Mouse (Mus musculus): ENCODE measurements around the gene Usp13.

Gene Usp13

DNA sequence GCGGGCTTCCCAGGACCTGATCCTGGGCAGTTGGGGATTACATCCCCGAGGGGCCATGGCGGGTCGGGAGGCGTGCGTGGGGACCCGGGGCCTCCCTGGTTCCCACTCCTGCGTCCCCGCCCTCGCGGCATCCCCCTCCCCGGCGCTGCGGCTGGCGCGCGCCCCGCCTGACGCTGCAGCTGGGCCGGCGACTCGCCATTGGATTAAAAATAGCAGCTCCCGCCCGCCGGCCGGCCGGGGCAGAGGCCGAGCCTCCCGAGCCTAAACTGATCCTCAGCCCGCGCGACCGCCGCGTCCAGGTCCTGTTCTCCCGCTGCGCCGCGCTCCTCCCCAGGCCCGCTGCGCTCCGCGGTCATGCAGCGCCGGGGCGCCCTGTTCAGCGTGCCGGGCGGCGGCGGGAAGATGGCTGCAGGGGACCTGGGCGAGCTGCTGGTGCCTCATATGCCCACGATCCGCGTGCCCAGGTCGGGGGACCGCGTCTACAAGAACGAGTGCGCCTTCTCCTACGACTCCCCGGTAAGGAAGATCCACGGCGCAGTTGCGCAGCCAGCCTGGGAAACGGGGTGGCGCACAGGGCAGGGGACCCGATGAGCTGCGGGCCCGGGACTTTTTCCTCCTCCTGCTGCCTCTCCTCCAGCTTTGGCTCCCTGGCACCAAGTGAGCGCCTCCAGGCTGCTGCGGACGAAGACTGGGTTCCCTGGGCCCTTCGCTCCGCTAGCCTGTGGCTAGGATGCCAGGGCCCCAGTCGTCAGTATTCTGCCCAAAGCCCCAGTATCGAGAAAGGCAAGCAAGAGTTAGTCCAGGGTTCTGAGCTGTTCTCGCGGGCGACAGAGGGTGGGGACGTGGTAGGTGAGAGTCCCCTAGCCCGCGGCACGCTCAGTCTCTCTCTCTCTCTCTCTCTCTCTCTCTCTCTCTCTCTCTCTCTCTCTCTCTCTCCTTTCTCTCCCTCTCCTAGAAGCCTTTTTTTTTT, at the start of gene Usp13:
Gene Usp13, plus strand, starts transcription at position 190 of the 970 bp plus-strand sequence.
- no peak for DNase-seq (ENCODE audit: low read depth, low spot score)

DNA sequence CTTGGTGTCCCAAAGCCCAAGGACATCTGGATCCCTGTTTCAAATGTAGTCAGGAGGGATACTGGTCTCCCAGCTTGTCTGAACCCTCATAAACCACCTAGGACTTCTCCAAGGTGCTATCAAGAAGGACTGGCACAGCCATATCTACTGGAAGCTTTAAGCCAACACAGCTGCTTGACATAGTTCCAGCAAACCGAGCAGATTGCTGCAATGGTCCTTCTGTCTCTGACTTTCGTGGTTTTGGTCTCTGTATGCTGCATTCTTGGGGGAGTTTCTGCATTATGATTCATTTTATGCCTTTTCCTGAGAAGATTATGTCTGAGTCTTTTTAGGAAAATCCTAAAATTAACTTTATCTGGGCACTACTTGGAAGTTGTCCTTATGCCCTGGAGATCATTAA, 46.6 kb upstream of the Usp13 start:
- no peak for DNase-seq (ENCODE audit: low read depth, low spot score)

DNA sequence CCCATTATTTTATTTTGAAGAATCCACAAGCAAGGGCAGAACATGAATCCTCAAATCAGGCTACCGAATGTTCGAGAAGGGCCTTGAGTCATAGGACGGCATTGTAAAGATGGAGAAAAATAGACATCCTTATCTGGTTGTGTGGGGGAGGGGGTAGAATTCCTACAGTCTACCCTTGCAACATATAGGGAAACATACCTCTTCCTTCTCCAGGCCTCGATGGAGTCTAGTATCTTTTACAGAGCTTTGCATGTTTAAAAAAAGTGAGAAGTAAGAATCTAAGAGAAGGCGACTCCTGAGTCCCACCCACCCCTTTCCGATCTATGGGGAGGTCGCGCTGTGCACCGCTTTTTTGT, 367 bp upstream of the Usp13 start:
- no peak for DNase-seq (ENCODE audit: low read depth, low spot score)

DNA sequence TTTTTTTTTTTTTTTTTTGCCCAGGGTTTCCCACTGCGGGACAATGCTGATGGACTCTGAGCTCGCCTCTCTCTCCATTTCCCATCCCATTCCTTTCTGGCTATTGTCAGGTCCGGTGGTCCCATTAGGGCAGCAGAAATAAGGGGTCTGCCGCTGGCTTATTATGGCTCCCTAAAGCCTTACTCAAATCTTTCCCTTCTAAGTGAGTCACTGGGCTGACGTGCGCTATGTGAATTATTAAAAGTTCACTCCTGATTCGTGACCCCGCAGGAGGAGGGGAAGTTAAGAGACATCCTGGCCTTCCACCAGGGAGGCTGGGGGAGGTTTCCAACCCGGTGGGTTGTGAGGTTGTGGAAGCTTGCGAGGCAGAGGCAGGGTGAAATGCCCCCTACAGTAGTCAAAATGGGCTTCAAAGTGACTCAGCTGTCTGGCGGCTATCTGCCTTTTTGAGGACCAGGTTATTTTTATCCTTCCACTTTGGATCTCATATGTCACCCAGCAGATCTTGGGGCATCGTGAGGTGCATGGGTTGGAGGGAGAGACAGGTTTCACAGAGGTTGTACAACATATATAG, 1.1 kb downstream of the Usp13 start:
- DNase-seq (ENCODE audit: low read depth, low spot score), result no peak

DNA sequence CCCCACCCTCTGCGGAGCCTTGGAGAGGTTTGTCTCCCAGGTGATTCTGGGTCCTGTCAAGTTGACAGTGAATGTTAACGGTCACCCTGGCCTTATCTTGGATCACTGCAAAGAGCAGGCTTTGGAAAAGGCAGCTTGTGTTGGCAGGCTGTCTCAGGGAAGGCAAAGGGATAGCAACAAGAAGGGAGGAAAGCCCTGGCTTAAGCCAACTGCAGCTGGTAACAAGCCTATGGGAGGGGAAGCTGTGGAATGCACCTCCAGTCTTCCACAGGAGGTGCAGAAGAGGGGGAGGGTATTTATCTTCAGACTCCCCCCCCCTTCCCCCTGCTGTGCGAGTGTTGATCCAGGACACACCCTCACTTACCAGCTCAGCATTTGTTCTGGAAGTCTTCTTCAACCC, 5.3 kb downstream of the Usp13 start:
- DNase-seq (ENCODE audit: low read depth, low spot score), result no peak

DNA sequence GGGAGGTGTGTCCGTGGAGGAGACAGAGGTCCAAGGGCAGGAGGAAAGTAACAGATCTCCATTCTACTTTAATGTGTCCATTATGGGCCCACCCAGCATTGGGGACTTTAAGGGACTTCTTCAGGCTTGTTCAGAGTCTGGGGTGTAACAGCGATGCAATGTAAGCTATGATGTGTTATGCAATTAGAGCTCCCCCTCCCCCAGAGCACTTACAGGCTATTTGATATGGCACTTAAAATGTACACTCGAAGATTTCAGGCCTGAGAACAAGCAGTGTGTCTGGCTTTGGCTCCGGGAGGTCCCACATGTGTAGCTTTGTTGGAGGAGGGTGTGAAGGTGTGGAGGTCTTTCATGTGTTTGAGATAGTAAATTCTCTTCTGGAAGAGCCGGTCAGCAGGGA, 7.6 kb downstream of the Usp13 start:
- DNase-seq (ENCODE audit: low read depth, low spot score), result no peak

DNA sequence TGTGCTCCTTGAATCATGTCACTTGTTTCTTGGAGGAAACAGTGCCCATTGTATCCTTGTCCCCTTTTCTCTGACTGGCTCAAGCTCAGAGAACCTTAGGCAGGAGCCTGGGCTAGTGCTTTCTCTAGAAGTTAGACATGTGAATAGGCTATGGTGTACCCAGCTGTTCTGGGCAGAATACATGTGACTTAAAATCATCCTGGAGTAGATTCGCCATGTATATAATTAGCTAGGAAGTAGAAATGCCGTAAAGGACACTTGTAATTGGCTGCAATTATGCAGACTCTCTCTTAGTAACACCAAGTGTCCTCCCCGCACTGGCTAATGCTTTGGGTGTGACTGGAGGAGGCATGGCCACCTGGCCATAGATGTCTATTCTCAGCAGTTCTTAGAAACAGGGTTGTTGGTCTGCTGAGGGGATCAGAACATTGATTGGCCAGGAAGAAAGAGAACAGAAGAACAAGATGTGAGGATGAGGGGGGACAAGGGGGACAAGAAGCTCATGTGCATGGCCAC, 8.7 kb downstream of the Usp13 start:
- DNase-seq (ENCODE audit: low read depth, low spot score), result no peak

DNA sequence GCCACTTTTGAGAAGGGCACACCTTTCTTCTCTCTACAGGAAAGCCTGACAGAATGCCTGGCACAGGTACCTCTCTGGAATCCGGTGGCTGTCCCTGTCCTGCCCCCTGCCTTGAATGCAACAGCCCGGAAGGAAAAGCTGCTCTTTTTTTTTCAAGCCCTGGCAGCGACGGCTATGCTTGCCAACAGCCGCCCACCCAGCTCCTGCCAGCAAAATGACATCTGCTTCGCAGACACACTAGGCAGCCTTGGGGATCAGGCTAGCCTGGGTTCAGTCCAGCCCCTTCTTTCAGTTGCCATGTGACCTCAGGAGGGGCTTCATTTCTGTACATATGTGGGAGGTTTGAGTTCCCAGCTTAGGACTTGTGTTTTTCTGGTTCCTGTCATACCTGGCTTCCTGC, 9.4 kb downstream of the Usp13 start:
- DNase-seq (ENCODE audit: low read depth, low spot score), result no peak

DNA sequence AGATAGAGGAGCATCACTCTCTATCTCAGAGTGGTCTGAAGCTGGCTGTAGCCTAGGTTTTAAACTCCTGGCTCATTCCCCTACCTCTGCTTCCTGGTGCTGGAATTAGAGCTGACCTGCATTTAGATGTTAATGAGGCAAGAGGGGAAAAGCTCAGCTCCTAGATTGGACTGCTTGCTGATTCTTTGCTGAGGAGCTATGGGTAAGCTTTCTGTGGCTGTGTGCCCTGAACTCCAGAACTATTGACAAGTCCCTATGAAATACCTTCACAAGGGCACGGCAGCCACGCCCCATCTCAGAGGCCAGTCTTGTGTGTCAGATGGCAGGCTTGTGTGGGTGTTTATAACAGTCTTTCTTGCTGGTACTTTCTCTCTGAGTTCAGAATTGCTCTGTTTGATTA, 16.5 kb downstream of the Usp13 start:
- no peak for DNase-seq (ENCODE audit: low read depth, low spot score)

DNA sequence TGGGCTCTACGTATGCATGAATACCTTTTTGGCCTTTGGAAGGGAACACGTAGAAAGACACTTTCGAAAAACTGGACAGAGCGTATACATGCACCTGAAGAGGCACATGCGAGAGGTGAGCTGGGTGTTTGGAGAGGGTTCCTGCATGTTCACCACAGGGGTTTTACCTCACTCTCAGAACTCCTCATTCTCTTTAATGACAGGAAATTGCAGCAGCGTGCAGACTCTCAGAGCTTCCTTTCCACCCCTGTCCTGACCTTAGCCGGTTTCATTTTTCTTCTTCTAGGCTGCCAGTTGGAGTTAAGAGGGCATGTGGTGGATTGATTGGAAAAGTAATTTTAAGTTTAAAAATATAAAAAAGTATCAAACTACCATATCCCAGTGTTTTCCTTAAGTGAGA, 20.5 kb downstream of the Usp13 start:
- no peak for DNase-seq (ENCODE audit: low read depth, low spot score)

DNA sequence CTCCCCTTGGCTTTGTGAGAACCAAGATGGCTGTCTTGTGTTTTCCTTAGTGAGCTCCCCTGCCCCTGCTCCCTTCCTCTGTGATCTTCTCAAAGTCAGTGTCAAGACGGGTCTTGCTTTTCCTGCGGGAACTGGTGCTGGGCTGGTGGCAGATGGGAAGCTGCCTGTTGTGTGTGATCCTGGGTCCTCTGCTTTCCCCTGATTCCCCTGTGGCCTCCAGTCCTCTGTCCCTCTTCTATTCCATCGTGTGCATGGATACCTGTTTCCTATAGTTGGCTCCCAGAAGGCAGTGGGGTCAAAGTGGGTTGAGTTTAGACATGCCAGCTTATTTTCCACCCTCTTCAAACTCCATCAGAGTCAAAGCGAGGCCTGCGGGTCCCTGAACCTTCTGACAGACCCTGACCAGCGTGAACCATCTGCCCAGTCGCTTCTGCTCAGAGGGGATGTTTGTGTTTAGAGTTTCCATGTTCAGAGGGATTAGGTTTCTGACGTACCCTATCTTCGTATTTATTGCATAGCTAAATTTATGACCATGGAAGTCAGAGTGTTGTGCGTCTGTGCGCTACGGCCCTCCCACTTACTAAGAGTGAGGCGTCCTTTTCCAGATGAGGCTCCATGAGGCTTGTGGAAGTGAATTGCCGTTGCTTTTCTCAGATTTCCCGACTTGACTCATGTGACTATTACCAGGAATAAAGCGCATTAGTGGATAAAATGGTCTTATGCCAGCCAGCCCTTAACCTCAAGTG, 39.2 kb downstream of the Usp13 start:
- no peak for DNase-seq (ENCODE audit: low read depth, low spot score)

DNA sequence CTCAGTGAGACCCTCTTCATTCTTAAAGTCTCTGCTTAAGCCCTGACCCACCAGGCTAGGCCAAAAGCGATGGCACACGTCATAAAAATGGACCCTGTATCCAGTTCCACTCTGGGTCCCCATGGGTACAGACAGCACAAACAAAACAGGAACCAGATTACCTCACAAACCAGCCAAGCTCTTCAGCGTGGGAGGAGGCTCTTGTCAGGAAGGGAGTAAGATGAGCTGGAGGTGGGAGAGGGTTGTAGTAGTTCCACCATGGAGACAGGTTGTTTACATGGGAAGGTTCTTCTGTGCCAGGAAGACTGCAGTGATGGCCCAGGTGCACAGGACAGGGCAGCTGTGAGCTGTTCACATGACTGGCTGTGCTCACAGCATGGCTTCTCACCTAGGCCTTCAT, 53.7 kb downstream of the Usp13 start:
- DNase-seq (ENCODE audit: low read depth, low spot score), result no peak

DNA sequence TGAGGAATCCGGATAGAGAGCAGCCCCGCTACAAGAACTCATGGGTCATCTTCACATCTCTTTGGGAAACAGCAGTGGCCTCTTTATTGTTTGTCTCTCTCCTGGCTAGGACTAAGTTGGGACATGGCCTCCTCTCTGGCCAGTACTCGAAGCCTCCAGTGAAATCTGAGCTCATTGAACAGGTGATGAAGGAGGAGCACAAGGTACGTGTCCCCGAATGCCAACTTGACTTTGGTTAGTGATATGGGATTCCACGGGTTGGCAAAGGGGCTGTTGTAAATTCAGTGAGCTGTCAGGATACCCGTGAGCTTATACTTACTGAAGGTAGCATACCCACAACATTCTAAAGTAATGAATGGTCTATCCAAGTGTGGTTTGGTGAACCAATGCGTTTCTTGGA, 69.0 kb downstream of the Usp13 start:
- DNase-seq (ENCODE audit: low read depth, low spot score), result no peak

DNA sequence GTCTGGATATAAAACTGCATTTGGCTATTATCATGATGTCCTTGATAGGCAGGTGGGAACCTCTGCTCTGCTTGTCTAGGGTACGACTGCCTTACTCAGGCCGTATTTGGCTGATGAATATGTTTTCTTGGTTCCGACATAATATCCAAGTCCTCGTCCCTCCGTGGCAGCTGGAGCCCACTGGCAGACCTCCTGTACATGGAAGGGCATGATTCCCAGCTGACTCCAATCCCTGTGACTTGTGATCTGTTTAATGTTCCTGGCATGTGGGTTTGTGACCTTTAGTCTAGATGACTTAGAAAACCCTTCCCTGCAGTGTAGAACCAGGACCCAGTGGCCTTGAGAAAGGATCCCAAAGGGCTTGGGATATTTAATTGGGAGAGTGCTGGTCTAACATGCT, 71.5 kb downstream of the Usp13 start:
- DNase-seq (ENCODE audit: low read depth, low spot score), result no peak

DNA sequence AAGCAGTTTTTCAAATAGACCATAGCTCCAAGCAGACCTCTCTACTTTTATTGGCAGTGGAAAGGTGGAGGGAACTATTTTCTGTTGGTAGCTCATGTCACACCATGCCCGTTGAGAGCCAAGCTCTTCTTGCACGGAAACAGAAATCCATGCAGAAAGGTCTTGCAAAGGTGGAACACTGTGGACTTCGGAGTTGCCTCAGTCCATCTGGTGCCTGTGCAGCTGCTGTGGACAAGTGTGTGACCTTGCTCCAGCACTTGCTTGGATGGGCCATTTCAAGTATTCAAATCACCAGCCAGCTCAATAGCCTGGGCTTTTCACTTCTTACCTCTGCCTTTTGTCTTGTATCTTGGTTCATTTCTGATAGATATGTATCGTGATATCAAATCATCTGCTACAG, 72.8 kb downstream of the Usp13 start:
- no peak for DNase-seq (ENCODE audit: low read depth, low spot score)

DNA sequence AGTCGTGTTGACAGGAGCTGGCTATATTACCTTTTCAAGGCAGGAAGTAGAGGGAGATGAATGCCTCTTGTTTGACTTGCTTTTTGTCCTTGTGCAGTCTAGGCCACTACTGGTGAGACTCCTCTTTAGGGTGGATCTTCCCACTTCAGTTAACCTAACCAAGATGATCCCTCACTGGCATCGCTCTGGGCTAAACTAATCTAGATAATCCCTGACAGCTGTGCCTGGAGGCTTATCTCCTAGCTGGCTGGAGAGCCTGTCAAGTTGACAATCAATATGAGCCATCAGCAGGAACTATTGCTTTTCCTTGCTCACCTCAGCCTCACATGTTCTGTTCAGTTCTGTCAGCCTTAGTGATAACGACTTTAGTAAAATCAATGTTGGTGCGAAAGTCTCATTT, 86.1 kb downstream of the Usp13 start:
- DNase-seq (ENCODE audit: low read depth, low spot score), result no peak

DNA sequence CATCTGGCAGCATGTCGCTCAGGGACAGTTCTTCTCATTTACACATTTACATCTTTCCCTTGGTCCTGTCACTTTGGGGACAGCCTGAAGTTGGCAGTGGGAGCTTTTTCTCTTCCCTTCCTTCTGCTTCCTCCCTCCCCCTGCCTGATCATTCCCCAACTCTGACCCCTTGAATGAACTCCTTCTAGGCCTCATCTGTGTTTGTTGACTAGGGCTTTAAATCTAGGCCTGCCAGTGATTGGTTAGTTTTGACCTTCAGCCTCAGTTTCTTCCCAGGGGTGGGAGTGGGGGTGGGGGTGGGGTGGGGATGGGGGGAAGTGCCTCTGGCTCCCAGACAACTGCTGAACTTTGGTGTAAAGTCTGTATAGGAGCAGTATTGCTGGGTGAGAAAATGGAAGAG, 87.3 kb downstream of the Usp13 start:
- DNase-seq (ENCODE audit: low read depth, low spot score), result no peak

DNA sequence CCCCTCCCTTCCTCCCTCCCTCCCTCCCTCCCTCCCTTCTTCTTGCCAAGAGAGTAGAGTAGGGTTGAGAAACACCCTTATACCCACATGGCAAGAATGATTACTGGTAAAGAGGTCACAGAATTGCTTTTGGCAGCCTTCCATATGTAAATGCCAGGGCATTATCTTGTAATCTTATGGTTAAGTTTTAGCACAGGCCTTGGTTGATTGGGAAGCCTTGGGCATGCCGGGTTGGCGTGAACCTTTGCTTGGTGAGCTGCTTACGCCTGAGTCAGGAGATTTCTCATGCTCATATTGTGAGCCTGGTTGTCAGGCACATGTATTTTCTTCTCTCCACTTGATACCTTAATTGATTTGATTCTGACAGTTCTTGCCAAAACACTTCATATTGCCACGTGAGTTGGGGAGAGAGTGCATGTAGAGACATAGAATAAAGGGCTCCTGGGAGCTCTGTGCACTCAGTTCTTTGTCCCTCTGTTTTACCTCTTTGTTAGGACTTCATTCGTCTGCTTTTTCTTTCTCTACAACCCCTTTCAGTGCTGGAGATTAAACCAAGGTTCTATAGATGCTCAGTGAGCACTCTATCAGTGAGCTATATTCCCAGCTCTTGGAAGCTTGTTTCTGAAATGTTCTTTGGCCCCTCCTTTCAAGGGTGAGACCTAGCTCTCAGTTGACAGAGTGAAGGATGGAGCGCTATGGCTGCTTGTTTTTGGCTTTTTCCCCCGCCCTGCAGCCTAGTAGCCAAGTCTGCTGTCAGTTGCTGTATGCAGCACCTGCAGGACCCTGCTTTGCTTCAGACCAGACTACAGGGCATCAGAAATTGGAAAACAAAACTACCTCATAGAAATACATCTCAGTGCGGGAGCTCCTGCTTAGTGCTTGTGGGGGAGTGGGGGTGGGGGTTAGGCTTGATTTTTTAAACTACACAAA, 88.8 kb downstream of the Usp13 start:
- DNase-seq (ENCODE audit: low read depth, low spot score), result no peak

DNA sequence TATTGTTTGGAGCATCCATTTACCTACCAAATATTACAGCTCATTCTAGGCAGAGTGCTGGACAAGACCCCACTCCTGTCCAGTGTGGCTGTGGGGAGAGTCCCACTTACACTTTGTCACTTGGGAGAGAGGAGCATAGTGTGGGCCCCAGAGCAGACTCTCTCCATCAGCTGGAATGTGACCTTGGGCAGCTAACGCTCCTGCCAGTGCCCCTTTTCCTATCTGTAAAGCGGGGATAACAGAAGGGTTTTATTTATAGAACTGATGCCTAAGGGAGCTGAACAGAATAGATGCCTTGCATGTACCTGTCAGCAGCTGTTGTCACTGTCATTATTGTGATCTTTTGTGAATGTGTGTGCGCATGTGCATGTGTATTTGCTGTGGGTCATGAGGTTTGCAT, 91.1 kb downstream of the Usp13 start:
- DNase-seq (ENCODE audit: low read depth, low spot score), result no peak

DNA sequence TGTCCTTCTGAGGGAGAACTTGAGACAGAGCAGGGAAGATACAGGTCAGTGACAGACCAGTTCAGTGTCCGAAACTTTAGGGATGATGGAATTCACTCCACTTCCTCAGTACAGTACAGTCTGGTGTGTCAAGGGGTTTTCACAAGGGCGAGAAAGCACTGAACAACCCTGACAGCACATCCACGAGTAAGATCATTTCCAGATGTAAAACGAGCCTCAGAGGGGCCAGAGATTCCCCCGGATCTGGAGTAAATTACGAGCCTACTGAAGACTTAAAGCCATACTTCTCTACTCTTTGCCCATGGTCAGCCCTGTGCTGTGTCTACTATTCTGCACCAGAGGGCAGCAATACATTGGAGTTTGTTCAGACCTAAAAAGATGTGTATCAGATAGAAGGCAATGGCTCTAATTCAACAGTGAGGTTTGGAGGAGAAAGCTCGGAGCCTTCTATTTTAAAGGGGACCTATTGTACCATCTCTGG, 92.8 kb downstream of the Usp13 start:
- DNase-seq (ENCODE audit: low read depth, low spot score), result no peak

DNA sequence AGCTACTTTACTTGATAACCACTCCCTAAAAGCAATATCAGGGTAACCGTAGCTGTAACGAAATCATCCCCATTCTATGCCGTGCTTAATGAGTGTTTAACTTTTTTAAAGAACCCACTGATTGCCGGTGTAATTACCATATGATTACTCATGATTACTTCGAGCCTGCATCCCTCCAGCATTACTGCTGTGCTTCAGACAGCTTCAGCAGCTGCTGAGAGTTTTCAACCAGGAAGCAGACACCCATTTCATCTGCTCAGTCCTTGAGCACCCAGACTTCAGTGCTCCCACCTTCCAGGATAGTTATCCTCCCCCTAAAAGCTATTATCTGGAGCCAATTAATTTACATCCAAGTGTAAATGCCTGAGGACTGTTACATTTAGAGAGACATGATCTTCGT, 106.8 kb downstream of the Usp13 start:
- DNase-seq (ENCODE audit: low read depth, low spot score), result no peak

Measured in CD4-positive, CD25-positive, alpha-beta regulatory T cell, adult 2 months (primary cell).